Mouse (Mus musculus) right cerebral cortex, postnatal 36 days (tissue): ENCODE results near the gene Faim.
A peak's percentile ranks its signal among the peaks of the same experiment; 100 is the strongest.

Experiments used
- DNase-seq, 2 experiments: peaks; one replicate each; pipeline ENCODE4 v3.0.0; 2022; ENCODE audit warnings: low spot score in 2 of 2, mixed read lengths in 1 of 2

Faim gene

GRCm38 (mm10) chr9:98985800-98986475, at the start of gene Faim:
Faim (plus strand) TSS chr9:98986373.
- DNase-seq = peak; percentile 100

- DNase-seq = no peak
Observed at GRCm38 (mm10) chr9:98939290-98939689, 46.9 kb upstream of the Faim start.

- no peak for DNase-seq
Observed at GRCm38 (mm10) chr9:98952171-98953050, 33.8 kb upstream of the Faim start.

- DNase-seq = no peak
Observed at GRCm38 (mm10) chr9:98953291-98953690, 32.9 kb upstream of the Faim start.

DNA sequence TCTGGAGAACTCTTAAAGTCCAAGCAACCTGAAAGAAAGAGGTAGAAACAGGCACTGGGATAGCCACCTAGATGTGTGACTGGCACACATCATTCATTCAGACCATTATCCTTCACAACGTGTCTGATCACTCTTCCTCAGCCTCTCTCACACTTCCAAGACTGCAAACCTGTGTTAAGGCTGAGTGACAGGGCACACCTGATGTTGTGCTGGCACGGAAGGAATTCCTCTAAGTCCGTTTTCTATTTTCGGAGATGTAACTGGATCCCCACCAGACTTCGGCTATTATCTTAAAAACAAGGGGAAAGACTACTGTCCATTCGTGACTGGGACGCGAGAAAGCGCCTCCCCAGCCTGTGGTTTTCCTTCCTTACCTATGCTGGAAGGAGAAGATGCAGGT, 32.3 kb upstream of the Faim start:
- DNase-seq = no peak

GRCm38 (mm10) chr9:98954391-98955102, 31.6 kb upstream of the Faim start:
- DNase-seq = no peak

- DNase-seq = no peak
Observed at GRCm38 (mm10) chr9:98955103-98955715, 31.0 kb upstream of the Faim start, which contains the start of gene Foxl2. Foxl2 (plus strand) TSS chr9:98955288.

GRCm38 (mm10) chr9:98955716-98956224, 30.4 kb upstream of the Faim start:
- no peak for DNase-seq

DNA sequence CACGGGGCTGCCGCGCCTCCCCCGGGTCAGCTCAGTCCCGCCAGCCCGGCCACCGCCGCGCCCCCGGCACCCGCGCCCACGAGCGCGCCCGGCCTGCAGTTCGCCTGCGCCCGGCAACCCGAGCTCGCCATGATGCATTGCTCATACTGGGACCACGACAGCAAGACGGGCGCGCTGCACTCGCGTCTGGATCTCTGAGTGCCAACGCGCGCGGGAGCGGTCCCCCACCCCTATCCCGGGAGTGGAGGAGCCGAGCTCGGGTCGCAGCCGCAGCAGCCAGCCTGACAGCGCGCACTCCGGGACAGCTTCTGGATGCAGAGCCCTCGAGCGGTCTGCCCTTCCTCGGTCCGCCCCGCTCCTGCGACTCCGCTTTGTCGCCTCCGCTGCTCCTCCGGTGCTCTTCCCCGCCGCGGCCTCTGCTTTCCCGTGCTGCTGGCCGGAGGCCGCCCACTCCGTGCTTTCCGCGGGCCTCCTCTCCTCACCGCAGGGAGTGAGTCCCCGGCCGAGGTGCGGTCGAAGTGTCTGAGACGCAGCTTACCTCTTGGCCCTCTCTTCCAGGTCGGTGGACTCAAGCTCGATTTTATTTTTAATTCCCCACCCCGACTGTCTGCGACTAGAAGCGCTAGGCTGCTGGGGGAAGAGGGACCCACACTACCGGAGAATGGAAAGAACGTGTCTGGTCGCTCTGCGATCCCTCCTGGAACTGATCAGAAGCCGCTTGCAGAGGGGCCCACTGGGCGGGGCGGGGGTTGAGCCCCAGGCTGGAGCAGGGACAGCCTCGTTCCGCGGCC, 29.4 kb upstream of the Faim start:
- no peak for DNase-seq

DNA sequence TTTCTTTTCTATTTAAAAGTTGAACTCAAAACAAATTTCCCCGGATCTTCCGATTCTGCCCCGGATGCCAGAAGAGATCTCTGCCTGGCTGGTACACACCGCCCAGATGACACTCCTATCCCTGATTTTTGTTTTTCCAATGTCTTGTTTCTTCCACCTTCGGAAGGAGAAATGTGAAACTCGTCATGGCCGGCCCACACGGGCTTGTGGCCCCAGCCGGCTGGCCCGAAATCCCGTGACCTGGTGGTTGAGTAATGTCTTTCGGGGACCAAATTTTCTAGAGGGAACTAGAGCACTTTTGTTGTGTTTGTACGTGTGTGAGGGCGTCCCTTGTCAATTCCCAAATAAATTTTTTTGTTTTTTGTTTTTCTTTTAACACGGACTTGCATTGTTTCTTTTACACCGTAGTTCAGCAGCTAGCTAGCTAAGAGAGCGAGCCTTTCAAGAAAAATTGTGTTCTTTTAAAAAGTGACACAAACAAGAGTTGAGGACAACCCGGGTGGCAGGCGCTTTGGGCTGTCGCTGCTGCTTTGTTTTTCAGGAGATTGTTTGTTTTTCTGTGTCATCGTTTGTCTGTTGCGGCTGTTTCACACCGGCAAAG, 28.3 kb upstream of the Faim start:
- DNase-seq = no peak

GRCm38 (mm10) chr9:98958628-98959027, 27.5 kb upstream of the Faim start:
- DNase-seq = no peak

DNA sequence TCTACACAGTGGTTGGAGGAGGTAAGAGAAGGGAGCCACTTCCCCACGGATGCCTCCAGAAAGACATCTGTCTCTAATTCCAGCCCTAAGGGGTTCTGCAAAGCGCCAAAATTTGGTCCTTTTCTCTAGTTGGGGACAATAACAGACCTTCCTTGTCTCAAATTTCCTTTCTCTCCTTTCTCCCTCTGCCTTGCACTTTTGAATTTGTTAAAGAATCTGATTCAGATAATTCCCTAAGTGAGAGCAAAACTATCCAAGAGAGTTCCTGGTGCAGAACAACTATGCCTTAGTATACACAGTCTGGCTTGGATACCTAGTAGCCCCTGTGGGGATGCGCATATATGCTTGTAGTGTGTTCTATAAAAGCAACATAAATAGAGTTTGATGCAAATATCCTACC, 26.3 kb upstream of the Faim start:
- DNase-seq = no peak

DNA sequence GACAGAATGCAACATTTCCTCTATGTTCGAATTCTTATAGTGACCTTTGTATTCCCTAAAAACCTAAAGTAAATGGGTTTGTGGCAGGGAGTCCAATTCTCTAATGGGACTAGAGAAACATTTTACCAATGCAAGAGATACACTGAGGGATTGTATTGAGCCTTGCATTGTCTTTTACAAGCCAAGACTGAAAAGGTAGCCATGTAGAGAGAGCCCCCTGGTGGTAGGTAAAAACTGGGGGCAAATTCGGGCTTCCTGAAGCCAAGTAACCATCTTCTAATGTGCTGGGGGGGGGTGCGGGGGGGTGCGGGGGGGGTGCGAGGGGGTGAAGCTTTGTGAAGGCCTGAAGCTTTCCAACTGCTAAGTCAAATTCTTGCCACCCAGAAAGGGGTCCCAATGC, 25.8 kb upstream of the Faim start:
- DNase-seq = no peak

- DNase-seq = no peak
Observed at GRCm38 (mm10) chr9:98961591-98962477, 24.3 kb upstream of the Faim start.

GRCm38 (mm10) chr9:98962478-98963142, 23.6 kb upstream of the Faim start:
- DNase-seq = no peak

GRCm38 (mm10) chr9:98963661-98964060, 22.5 kb upstream of the Faim start:
- DNase-seq = no peak

DNA sequence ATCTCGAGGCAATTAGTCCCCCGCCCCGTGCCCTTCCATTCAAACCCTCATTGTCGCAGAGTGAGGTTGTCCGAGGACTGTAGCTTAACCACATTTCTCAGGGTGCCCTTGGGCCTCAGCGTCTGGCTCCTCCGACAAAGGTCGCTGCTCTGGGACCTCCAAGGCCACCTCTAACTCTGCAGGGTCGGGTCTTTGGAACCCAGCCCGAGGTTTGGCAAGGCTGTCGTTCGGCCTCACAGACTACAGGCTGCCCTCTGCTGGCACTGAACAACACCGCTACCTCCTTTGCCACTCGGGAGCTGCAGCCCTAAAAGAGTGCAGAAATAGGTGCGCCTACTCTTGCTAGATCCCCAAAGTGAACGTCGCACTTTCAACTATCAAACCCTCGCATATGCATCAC, 21.1 kb upstream of the Faim start:
- no peak for DNase-seq

DNA sequence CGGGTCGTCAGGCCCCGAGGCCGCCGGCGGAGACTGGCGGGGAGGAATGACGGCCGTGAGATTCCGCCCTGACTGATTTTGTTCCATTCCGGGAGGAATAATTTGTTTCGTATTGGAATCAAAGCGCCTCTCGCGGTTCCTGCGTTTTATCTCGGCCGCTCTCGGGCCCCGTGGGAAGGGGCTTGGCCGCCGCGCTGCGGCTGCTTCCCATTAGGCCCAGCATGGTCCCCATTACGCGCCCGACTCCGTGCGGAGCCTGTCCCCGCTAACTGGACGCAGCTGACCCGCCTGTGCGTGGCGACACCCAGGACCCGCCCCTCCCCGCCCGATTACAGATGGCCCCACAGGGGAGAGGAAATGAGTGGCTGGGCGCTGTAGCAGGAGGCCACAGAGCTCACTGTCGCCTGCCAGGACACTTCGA, 13.1 kb upstream of the Faim start:
- no peak for DNase-seq

DNA sequence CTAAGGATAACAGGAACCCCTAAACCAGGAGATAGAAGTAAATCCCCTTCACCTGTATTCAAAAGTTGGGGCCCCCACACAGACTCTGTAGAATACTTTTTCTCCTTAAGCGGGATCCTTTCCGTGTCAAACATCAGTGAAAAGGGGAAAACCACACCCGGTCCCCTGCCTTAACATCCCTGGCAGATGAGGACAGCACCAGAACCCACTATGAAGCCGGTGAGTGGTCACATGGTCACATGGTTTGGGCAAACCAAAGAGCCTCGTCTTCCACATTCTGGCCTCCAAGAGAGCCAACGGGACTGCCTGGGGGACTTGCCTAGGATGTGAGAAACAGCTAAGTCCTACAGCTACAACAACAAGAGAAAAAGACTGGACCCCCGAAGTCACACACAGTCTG, 12.6 kb upstream of the Faim start:
- no peak for DNase-seq
